Mouse (Mus musculus): ENCODE data around the gene Layn. TPM values are rescaled to one million over a fixed set of nuclear protein-coding genes. Genes with fewer than 3 reads are reported as not detected.

Gene Layn
- polyA plus RNA-seq, 1 experiment from 2014 or later = 2.8 TPM

- H3K27me3 ChIP-seq (replicated peaks; ENCODE audit: control insufficient read depth, insufficient read depth, low read length) = no peaks in the 10 kb centered on the region
- peak overlapping the region; percentile 58 for H3K4me2 ChIP-seq (ENCODE audit: low read length)
- no peaks in the 10 kb centered on the region for H3K9me3 ChIP-seq (ENCODE audit: control insufficient read depth, low read length)
- no peaks in the 10 kb centered on the region for H3K36me3 ChIP-seq (ENCODE audit: control insufficient read depth, insufficient read depth, low read length)
- H3K27ac ChIP-seq (ENCODE audit: low read depth) = no peak overlapping the region
- peak overlapping the region; percentile 67 for H3K9ac ChIP-seq (ENCODE audit: low read length)
- no peak for ATAC-seq (replicated peaks; ENCODE audit: low FRiP score, low TSS enrichment, low read depth)
- WGBS = 16% methylated on average over 10 of the region's 10 CpGs
- no peak for DNase-seq (ENCODE audit: low spot score)
- peaks cover 14% of the 10 kb centered on the region for H3K4me1 ChIP-seq (replicated peaks; ENCODE audit: control insufficient read depth, insufficient read depth, low read length)
- H3K4me3 ChIP-seq (ENCODE audit: low read depth, low read length) = peak overlapping the region; percentile 51
Observed at GRCm38 (mm10) chr9:51007726-51008067, 69.2 kb downstream of the Layn start.

- ATAC-seq (replicated peaks; ENCODE audit: low FRiP score, low TSS enrichment, low read depth) (no peak), DNase-seq (ENCODE audit: low spot score) (peak; percentile 63)
- no peak overlapping the region for H3K9ac ChIP-seq (ENCODE audit: low read length)
- no peaks in the 10 kb centered on the region for H3K9me3 ChIP-seq (ENCODE audit: control insufficient read depth, low read length)
- WGBS = 13% methylated on average over 4 of the region's 4 CpGs
- peak overlapping the region; percentile 58; the same call in 1 of the 2 replicates for H3K4me2 ChIP-seq (ENCODE audit: low read length)
- no peak overlapping the region for H3K27ac ChIP-seq (ENCODE audit: low read depth)
- H3K27me3 ChIP-seq (replicated peaks; ENCODE audit: control insufficient read depth, insufficient read depth, low read length) = no peaks in the 10 kb centered on the region
- peaks cover 14% of the 10 kb centered on the region for H3K4me1 ChIP-seq (replicated peaks; ENCODE audit: control insufficient read depth, insufficient read depth, low read length)
- H3K36me3 ChIP-seq (ENCODE audit: control insufficient read depth, insufficient read depth, low read length) = no peaks in the 10 kb centered on the region
- no peak overlapping the region for H3K4me3 ChIP-seq (ENCODE audit: low read depth, low read length)
Observed at GRCm38 (mm10) chr9:51006846-51007245, 70.0 kb downstream of the Layn start.

MicroRNA genes within 50 kb of the gene (microRNA counts, 519-probe panel; counts per million panel counts)
- microRNA mmu-miR-34b-3p = 1,481 counts per million, percentile 8 among the panel's probes with 10 or more counts
- microRNA mmu-miR-34b-5p = 1,533 counts per million, percentile 9 among the panel's probes with 10 or more counts
- 4,702 counts per million, percentile 77 among the panel's probes with 10 or more counts for microRNA mmu-miR-34c

Small RNAs within 50 kb of the gene (microRNA-seq; reads per million reads assigned to microRNA genes)
- gene Mir34b = 40.1 reads per million, percentile 51 among the genes with 10 or more reads in this experiment
- 888 reads per million, percentile 78 among the genes with 10 or more reads in this experiment for gene Mir34c

Other genes with a start within 250 kb of the Layn start
- gene Ppp2r1b, start 231.8 kb downstream of the Layn start, polyA plus RNA-seq (2014; fragmentation: Nextera tagmentation; extraction: Ambion mirVana) = 73.9 and 80.8 TPM in 2 replicates
- gene Sik2, start 68.0 kb downstream of the Layn start, polyA plus RNA-seq (2014; fragmentation: Nextera tagmentation; extraction: Ambion mirVana) = 16.6 and 16.9 TPM in 2 replicates
- gene Btg4, start 16.2 kb downstream of the Layn start, polyA plus RNA-seq (2014; fragmentation: Nextera tagmentation; extraction: Ambion mirVana) = not detected in 2 replicates
- gene 4833427G06Rik, start 25.0 kb upstream of the Layn start, polyA plus RNA-seq (2014; fragmentation: Nextera tagmentation; extraction: Ambion mirVana) = not detected in 2 replicates
- 0.01 TPM in 1 of 2 replicates, not detected in the other for gene Gm32742, start 88.4 kb upstream of the Layn start, polyA plus RNA-seq (2014; fragmentation: Nextera tagmentation; extraction: Ambion mirVana)
- gene Pou2af1, start 136.6 kb upstream of the Layn start, polyA plus RNA-seq (2014; fragmentation: Nextera tagmentation; extraction: Ambion mirVana) = 0.07 and 0.16 TPM in 2 replicates
- 2.4 and 2.9 TPM in 2 replicates for gene Colca2, start 201.5 kb upstream of the Layn start, polyA plus RNA-seq (2014; fragmentation: Nextera tagmentation; extraction: Ambion mirVana)

All from intestine, embryonic 14.5 days (tissue).